Mouse (Mus musculus) CD4-positive helper T cell, adult 2 months (primary cell): ENCODE results near the gene Crb2.

Source experiments
- DNase-seq: peaks from one replicate; pipeline ENCODE4 v3.0.0-alpha.2; 2012; ENCODE audit warnings: low read depth, missing footprints, low spot score

Gene Crb2

GRCm38 (mm10) chr2:37776016-37776415 is at the start of gene Crb2:
Crb2 (plus strand) TSS chr2:37776249.
- DNase-seq: no peak

- no peak for DNase-seq
Measured at GRCm38 (mm10) chr2:37731241-37731801, 44.7 kb upstream of the Crb2 start.

- DNase-seq: no peak
Measured at GRCm38 (mm10) chr2:37734979-37735806, 40.9 kb upstream of the Crb2 start.

- no peak for DNase-seq
Measured at GRCm38 (mm10) chr2:37735807-37736188, 40.3 kb upstream of the Crb2 start.

- no peak for DNase-seq
Measured at GRCm38 (mm10) chr2:37741806-37742554, 34.1 kb upstream of the Crb2 start.

- DNase-seq: no peak
Measured at GRCm38 (mm10) chr2:37744773-37745395, 31.2 kb upstream of the Crb2 start.

- no peak for DNase-seq
Measured at GRCm38 (mm10) chr2:37746293-37747049, 29.6 kb upstream of the Crb2 start.

- no peak for DNase-seq
Measured at GRCm38 (mm10) chr2:37747909-37748308, 28.1 kb upstream of the Crb2 start.

GRCm38 (mm10) chr2:37748442-37749066 is 27.5 kb upstream of the Crb2 start:
- DNase-seq: no peak

- no peak for DNase-seq
Measured at GRCm38 (mm10) chr2:37749323-37749722, 26.7 kb upstream of the Crb2 start.

- no peak for DNase-seq
Measured at GRCm38 (mm10) chr2:37751114-37751513, 24.9 kb upstream of the Crb2 start.

GRCm38 (mm10) chr2:37756220-37756930 is 19.7 kb upstream of the Crb2 start:
- DNase-seq: no peak

- no peak for DNase-seq
Measured at GRCm38 (mm10) chr2:37757016-37757415, 19.0 kb upstream of the Crb2 start.

- DNase-seq: no peak
Measured at GRCm38 (mm10) chr2:37757784-37758183, 18.3 kb upstream of the Crb2 start.

- DNase-seq: no peak
Measured at GRCm38 (mm10) chr2:37758343-37759015, 17.6 kb upstream of the Crb2 start.

- no peak for DNase-seq
Measured at GRCm38 (mm10) chr2:37760633-37761032, 15.4 kb upstream of the Crb2 start.

- DNase-seq: no peak
Measured at GRCm38 (mm10) chr2:37763638-37764037, 12.4 kb upstream of the Crb2 start.

GRCm38 (mm10) chr2:37764514-37764913 is 11.5 kb upstream of the Crb2 start:
- no peak for DNase-seq

GRCm38 (mm10) chr2:37765082-37765483 is 11.0 kb upstream of the Crb2 start:
- DNase-seq: no peak
